Mouse (Mus musculus) testis, adult 2 months (tissue): ENCODE measurements around the gene Pld1.

Experiments used
- CTCF ChIP-seq: fragments of 200-500 bp; IDR thresholded peaks from 2 replicates; pipeline ENCODE4 v1.5.1; 2012; ENCODE audit warnings: low read depth, mild to moderate bottlenecking, inconsistent platforms, low read length, moderate library complexity; ENCODE audit not compliant: control insufficient read depth, insufficient read depth, insufficient replicate concordance
- POLR2A ChIP-seq: fragments of 200-500 bp; IDR thresholded peaks from 2 replicates; pipeline ENCODE4 v1.6.1; 2012; ENCODE audit warnings: low read depth, mild to moderate bottlenecking, inconsistent platforms, low read length, moderate library complexity; ENCODE audit not compliant: control insufficient read depth

GRCm38 (mm10) chr3:28042366-28042765 lies 103.9 kb downstream of the Pld1 start:
- TF ChIP-seq CTCF (no peak), POLR2A (no peak)
